Mouse (Mus musculus) brain, embryonic 14.5 days (tissue): ENCODE results near the gene Psma5.

Experiments used
- CTCF ChIP-seq: fragments of 200-500 bp; IDR thresholded peaks from 2 replicates; pipeline ENCODE4 v1.5.1; 2012; ENCODE audit warnings: inconsistent platforms, mild to moderate bottlenecking, moderate library complexity, borderline replicate concordance; ENCODE audit not compliant: insufficient read depth, insufficient read length; ENCODE audit errors: extremely low read depth
- POLR2A ChIP-seq: fragments of 200-500 bp; IDR thresholded peaks from 2 replicates; pipeline ENCODE4 v1.6.1; 2012; ENCODE audit warnings: mild to moderate bottlenecking, inconsistent platforms, borderline replicate concordance; ENCODE audit not compliant: poor library complexity, insufficient read depth, insufficient read length, severe bottlenecking; ENCODE audit errors: extremely low read depth

- TF ChIP-seq POLR2A (no peak), CTCF (no peak)
Observed at GRCm38 (mm10) chr3:108327275-108327674, 70.5 kb downstream of the Psma5 start.
